Mouse (Mus musculus) C2C12 (cell line): ENCODE measurements around the gene Efcab11. TPM values are rescaled to one million over a fixed set of nuclear protein-coding genes. Genes with fewer than 3 reads are reported as not detected.

Experiments used
- H3K27me3 ChIP-seq: one replicate; pipeline ENCODE4 v1.6.1; 2011; ENCODE audit not compliant: control insufficient read depth, insufficient read depth, insufficient read length
- H3K36me3 ChIP-seq: one replicate; pipeline ENCODE4 v1.6.1; 2011; ENCODE audit not compliant: control insufficient read depth, insufficient read depth
- H3K4me3 ChIP-seq: one replicate; pipeline ENCODE4 v1.5.1; 2011; ENCODE audit warnings: mild to moderate bottlenecking, control low read depth; ENCODE audit not compliant: poor library complexity, insufficient read depth, severe bottlenecking
- H3K79me2 ChIP-seq: one replicate; pipeline ENCODE4 v1.6.1; 2011; ENCODE audit not compliant: control insufficient read depth, insufficient read depth
- H3K79me3 ChIP-seq: one replicate; pipeline ENCODE4 v1.6.1; 2011; ENCODE audit warnings: low read depth, control low read depth
- H3ac ChIP-seq: one replicate; pipeline ENCODE3; 2011; ENCODE audit warnings: low read depth; ENCODE audit not compliant: control insufficient read depth, insufficient read length
- CEBPB ChIP-seq: IDR thresholded peaks from one replicate; pipeline ENCODE4 v1.6.1; 2011; ENCODE audit warnings: low read depth, mild to moderate bottlenecking, control low read depth, moderate library complexity
- CTCF ChIP-seq: IDR thresholded peaks from one replicate; pipeline ENCODE4 v1.5.1; 2011; ENCODE audit not compliant: control insufficient read depth, insufficient read depth, insufficient read length
- FOSL1 ChIP-seq: IDR thresholded peaks from one replicate; pipeline ENCODE4 v1.8.0; 2011; ENCODE audit warnings: mild to moderate bottlenecking, low read length; ENCODE audit not compliant: poor library complexity, insufficient read depth, severe bottlenecking
- MAX ChIP-seq: IDR thresholded peaks from one replicate; pipeline ENCODE4 v1.6.1; 2011; ENCODE audit warnings: mild to moderate bottlenecking, control low read depth
- MYOD1 ChIP-seq: IDR thresholded peaks from one replicate; pipeline ENCODE4 v1.6.1; 2011; ENCODE audit warnings: low read depth; ENCODE audit not compliant: control insufficient read depth, insufficient read length
- MYOG ChIP-seq: IDR thresholded peaks from one replicate; pipeline ENCODE4 v1.6.1; 2011; ENCODE audit not compliant: control insufficient read depth, insufficient read length; ENCODE audit errors: extremely low read depth
- USF1 ChIP-seq: IDR thresholded peaks from one replicate; pipeline ENCODE4 v1.6.1; 2011; ENCODE audit warnings: low read depth, mild to moderate bottlenecking, control low read depth, moderate library complexity
- long read RNA-seq, 2 experiments: library from polyadenylated mRNA; unstranded; transcript quantifications; one replicate each; pipeline ENCODE4 v2.0.0; 2019 to 2020
- polyA plus RNA-seq: library from polyadenylated mRNA; unstranded; fragments of >200 nt; fragmentation: generic; extraction: Trizol; gene quantifications from one replicate; pipeline ENCODE4 v1.2.1, GENCODE M21; 2012; ENCODE audit warnings: missing spikeins

The Efcab11 gene
- polyA plus RNA-seq = 4.7 TPM
- long read RNA-seq, experiment 1, transcript Efcab11-201 (6 exons, 2,068 nt) = major isoform, 8 of 9 reads
- long read RNA-seq, experiment 1, partial matches to known transcripts = 0 of 9 reads
- long read RNA-seq, experiment 1, other reads (novel, unspliced or antisense) = 1 of 9 reads
- long read RNA-seq, experiment 2, transcript Efcab11-201 (6 exons, 2,068 nt) = major isoform, 37 of 47 reads
- long read RNA-seq, experiment 2, partial matches to known transcripts = 6 of 47 reads
- long read RNA-seq, experiment 2, other reads (novel, unspliced or antisense) = 2 of 47 reads

GRCm38 (mm10) chr12:99884269-99885261 lies at the start of gene Efcab11, which contains the start of gene Tdp1:
TSS of gene Efcab11 (minus strand) at chr12:99884439.
TSS of gene Tdp1 (plus strand) at chr12:99884517.
- H3K79me2 ChIP-seq = peaks cover 10% of the 10 kb centered on the region
- peak within 1 kb of the TSS; percentile 67 for H3K4me3 ChIP-seq
- no peaks in the 10 kb centered on the region for H3K27me3 ChIP-seq
- H3K36me3 ChIP-seq = no peaks in the 10 kb centered on the region
- peak within 1 kb of the TSS; percentile 93 for H3ac ChIP-seq
- H3K79me3 ChIP-seq = no peaks in the 10 kb centered on the region
- TF ChIP-seq MAX = peak; percentile 55
- TF ChIP-seq CTCF = peak; percentile 5
- no peak for TF ChIP-seq USF1
- TF ChIP-seq CEBPB = no peak

GRCm38 (mm10) chr12:99933630-99934029 lies 49.4 kb upstream of the Efcab11 start:
- Histone ChIP-seq H3K79me3 (no peaks in the 10 kb centered on the region), H3K27me3 (no peaks in the 10 kb centered on the region), H3K4me3 (no peak overlapping the region), H3ac (no peak overlapping the region), H3K79me2 (no peaks in the 10 kb centered on the region), H3K36me3 (peaks cover 4% of the 10 kb centered on the region)
- TF ChIP-seq FOSL1 = no peak
- no peak for TF ChIP-seq MAX
- no peak for TF ChIP-seq CEBPB
- no peak for TF ChIP-seq CTCF
- TF ChIP-seq MYOG = no peak
- no peak for TF ChIP-seq USF1
- TF ChIP-seq MYOD1 = no peak

GRCm38 (mm10) chr12:99932245-99932644 lies 48.0 kb upstream of the Efcab11 start:
- Histone ChIP-seq H3K4me3 (no peak overlapping the region), H3ac (no peak overlapping the region), H3K79me3 (no peaks in the 10 kb centered on the region), H3K79me2 (no peaks in the 10 kb centered on the region), H3K27me3 (no peaks in the 10 kb centered on the region), H3K36me3 (peaks cover 4% of the 10 kb centered on the region)
- TF ChIP-seq USF1 (no peak), MAX (no peak), FOSL1 (no peak), MYOD1 (no peak), CTCF (no peak), CEBPB (no peak), MYOG (no peak)

GRCm38 (mm10) chr12:99929160-99929559 lies 44.9 kb upstream of the Efcab11 start:
- no peaks in the 10 kb centered on the region for H3K27me3 ChIP-seq
- no peaks in the 10 kb centered on the region for H3K79me3 ChIP-seq
- TF ChIP-seq MAX = no peak
- no peak for TF ChIP-seq CTCF
- TF ChIP-seq CEBPB = no peak
- no peak for TF ChIP-seq FOSL1
- no peak for TF ChIP-seq MYOG
- H3K79me2 ChIP-seq = no peaks in the 10 kb centered on the region
- no peak overlapping the region for H3ac ChIP-seq
- H3K36me3 ChIP-seq = peaks cover 4% of the 10 kb centered on the region
- H3K4me3 ChIP-seq = no peak overlapping the region

- no peaks in the 10 kb centered on the region for H3K79me2 ChIP-seq
These were observed 44.1 kb upstream of the Efcab11 start for GRCm38 (mm10) chr12:99928311-99928710.

More at GRCm38 (mm10) chr12:99928311-99928710, 44.1 kb upstream of the Efcab11 start:
- Histone ChIP-seq H3K4me3 (no peak overlapping the region), H3K27me3 (no peaks in the 10 kb centered on the region), H3K36me3 (peaks cover 4% of the 10 kb centered on the region), H3K79me3 (no peaks in the 10 kb centered on the region), H3ac (no peak overlapping the region)
- TF ChIP-seq FOSL1 (no peak), MYOD1 (no peak), CEBPB (no peak), MYOG (no peak), CTCF (no peak), USF1 (no peak), MAX (no peak)
